Mouse (Mus musculus): ENCODE results near the gene Prkag3. TPM values are rescaled to one million over a fixed set of nuclear protein-coding genes. Genes with fewer than 3 reads are reported as not detected.

Gene Prkag3
- polyA plus RNA-seq, 1 experiment from 2014 or later, result 0.04 TPM

DNA sequence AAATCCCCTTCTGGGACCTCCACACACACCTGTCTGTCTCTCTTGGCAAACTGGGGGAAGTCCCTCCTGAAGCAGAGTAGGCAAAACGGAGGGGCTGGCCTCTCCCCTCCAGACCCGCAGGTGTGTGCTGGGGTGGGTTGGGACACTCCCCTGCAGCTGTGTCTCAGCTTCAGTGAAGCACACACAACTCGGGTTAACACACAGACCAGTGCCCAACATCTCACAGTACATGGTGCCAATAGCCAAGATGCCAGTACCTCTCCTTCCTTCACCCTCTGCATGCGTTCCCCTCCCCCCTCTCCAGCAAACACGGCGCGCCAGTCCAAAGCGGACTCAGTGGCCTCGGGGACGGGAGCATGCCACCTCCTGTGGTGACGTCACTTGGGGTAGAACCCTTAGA lies 42.2 kb upstream of the Prkag3 start, which contains the start of gene Wnt10a:
Gene Wnt10a, plus strand, starts transcription at position 268 of the 400 bp plus-strand sequence.
- peaks cover 9% of the 10 kb centered on the region; the same call in 1 of the 2 replicates for H3K4me1 ChIP-seq (ENCODE audit: insufficient read depth)
- H3K9ac ChIP-seq (replicated peaks), result no peak within 1 kb of the TSS
- peaks cover 82% of the 10 kb centered on the region for H3K27me3 ChIP-seq (ENCODE audit: insufficient read depth, low read length)
- TF ChIP-seq CTCF (IDR thresholded peaks at IDR 0.05; ENCODE audit: low read depth) (no peak), EP300 (IDR thresholded peaks at IDR 0.05; ENCODE audit: low read depth) (no peak)
- no peak for DNase-seq
- H3K4me3 ChIP-seq (ENCODE audit: low read depth, low read length), result peak within 1 kb of the TSS; percentile 15; the same call in 1 of the 2 replicates
- no peaks in the 10 kb centered on the region for H3K9me3 ChIP-seq (ENCODE audit: low read length)
- no peak within 1 kb of the TSS for H3K27ac ChIP-seq (ENCODE audit: low read depth)
- 3% methylated on average over 11 of the region's 11 CpGs for WGBS (ENCODE audit: insufficient replicate concordance)
- H3K36me3 ChIP-seq (replicated peaks; ENCODE audit: insufficient read depth, low read length), result no peaks in the 10 kb centered on the region
- peak within 1 kb of the TSS; percentile 38 for H3K4me2 ChIP-seq (ENCODE audit: low read depth, low read length)
- ATAC-seq, result no peak

DNA sequence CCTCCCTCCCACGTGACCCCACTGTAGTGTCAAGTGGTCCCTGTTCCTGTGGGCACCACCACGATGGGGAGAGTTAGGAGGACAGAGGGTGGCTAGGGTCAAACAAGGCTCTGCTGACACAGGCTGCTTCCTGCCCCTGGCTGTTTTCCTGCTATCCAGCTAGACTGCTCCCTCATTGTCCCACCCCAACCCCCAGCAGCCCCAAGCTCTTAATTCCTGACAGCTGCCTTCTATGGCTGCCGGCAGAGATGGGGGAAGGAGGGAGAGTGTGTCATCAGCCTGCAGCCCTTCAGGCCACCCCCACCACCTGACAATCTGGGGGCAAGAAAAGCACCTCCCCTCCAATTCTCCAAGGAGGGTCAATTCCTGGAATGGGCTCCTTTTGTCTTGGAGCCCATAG lies 41.1 kb upstream of the Prkag3 start:
- Histone ChIP-seq H3K27ac (ENCODE audit: low read depth) (no peak overlapping the region), H3K4me2 (ENCODE audit: low read depth, low read length) (no peak overlapping the region), H3K4me1 (ENCODE audit: insufficient read depth) (peaks cover 9% of the 10 kb centered on the region; the same call in 1 of the 2 replicates), H3K27me3 (ENCODE audit: insufficient read depth, low read length) (peaks cover 80% of the 10 kb centered on the region), H3K9ac (replicated peaks) (no peak overlapping the region), H3K36me3 (replicated peaks; ENCODE audit: insufficient read depth, low read length) (no peaks in the 10 kb centered on the region), H3K4me3 (ENCODE audit: low read depth, low read length) (no peak overlapping the region), H3K9me3 (ENCODE audit: low read length) (no peaks in the 10 kb centered on the region)
- DNase-seq (no peak), ATAC-seq (no peak)
- WGBS (ENCODE audit: insufficient replicate concordance), result 7% methylated on average over 3 of the region's 3 CpGs
- no peak for TF ChIP-seq EP300 (IDR thresholded peaks at IDR 0.05; ENCODE audit: low read depth)

DNA sequence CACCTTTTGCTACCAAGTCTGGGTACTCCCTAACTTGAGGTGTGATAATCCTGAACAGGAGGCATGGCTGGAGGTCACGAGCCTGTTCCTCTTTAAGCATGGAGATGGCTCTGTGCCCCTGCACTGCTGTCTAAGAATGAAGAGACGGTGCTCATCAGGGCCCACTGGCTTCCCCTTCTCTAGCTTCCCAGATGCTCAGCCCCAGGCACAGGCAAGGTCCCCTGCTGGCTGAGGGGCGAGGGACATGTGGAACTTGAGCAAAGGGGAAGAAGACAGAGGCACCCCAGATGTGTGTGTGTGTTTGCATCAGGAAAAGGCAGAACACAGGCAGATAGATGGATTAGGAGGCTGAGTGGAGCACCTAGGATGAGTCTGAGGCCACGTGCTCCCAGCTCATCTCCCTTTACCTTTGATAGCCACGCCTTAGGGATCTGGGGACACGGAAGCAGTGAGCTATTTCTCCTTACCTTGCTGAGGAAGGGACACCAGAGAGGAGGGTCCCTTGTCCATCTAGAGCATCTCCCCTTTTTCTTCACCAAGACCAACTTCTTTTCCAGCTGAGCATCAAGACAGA lies 39.7 kb upstream of the Prkag3 start:
- Histone ChIP-seq H3K4me1 (ENCODE audit: insufficient read depth) (peaks cover 11% of the 10 kb centered on the region), H3K4me2 (ENCODE audit: low read depth, low read length) (no peak overlapping the region), H3K9me3 (ENCODE audit: low read length) (no peaks in the 10 kb centered on the region), H3K27ac (ENCODE audit: low read depth) (no peak overlapping the region), H3K27me3 (ENCODE audit: insufficient read depth, low read length) (peaks cover 80% of the 10 kb centered on the region), H3K9ac (replicated peaks) (no peak overlapping the region), H3K4me3 (ENCODE audit: low read depth, low read length) (no peak overlapping the region), H3K36me3 (replicated peaks; ENCODE audit: insufficient read depth, low read length) (no peaks in the 10 kb centered on the region)
- no peak for TF ChIP-seq EP300 (IDR thresholded peaks at IDR 0.05; ENCODE audit: low read depth)
- TF ChIP-seq CTCF (IDR thresholded peaks at IDR 0.05; ENCODE audit: low read depth), result no peak
- DNase-seq (no peak), ATAC-seq (no peak)
- 18% methylated on average over 6 of the region's 6 CpGs for WGBS (ENCODE audit: insufficient replicate concordance)

DNA sequence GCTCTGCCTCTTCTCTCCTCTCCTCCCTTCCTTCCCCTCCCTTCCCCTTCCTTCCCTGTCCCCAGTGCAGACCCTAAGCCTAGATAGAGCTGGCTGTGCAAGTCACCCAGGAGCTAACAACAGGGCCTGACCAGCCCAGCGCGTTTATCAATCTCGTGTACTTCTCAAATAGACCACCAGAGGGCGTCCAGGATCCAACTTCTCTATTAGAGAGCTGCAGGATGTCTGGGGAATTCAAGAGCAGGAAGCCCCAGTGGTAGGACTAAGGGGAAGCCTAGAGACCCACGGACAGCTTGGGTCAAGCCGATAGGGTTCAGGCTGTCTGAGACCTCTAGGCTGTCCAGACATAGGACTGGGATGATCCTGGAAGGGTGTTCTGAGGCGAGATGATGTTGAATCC lies 38.8 kb upstream of the Prkag3 start:
- H3K4me2 ChIP-seq (ENCODE audit: low read depth, low read length), result no peak overlapping the region
- peaks cover 11% of the 10 kb centered on the region for H3K4me1 ChIP-seq (ENCODE audit: insufficient read depth)
- TF ChIP-seq CTCF (IDR thresholded peaks at IDR 0.05; ENCODE audit: low read depth), result peak; percentile 81
- TF ChIP-seq EP300 (IDR thresholded peaks at IDR 0.05; ENCODE audit: low read depth), result no peak
- no peaks in the 10 kb centered on the region for H3K36me3 ChIP-seq (replicated peaks; ENCODE audit: insufficient read depth, low read length)
- DNase-seq, result peak; percentile 74
- no peak overlapping the region for H3K27ac ChIP-seq (ENCODE audit: low read depth)
- ATAC-seq, result peak; percentile 49
- H3K9ac ChIP-seq (replicated peaks), result no peak overlapping the region
- peaks cover 80% of the 10 kb centered on the region for H3K27me3 ChIP-seq (ENCODE audit: insufficient read depth, low read length)
- no peak overlapping the region for H3K4me3 ChIP-seq (ENCODE audit: low read depth, low read length)
- H3K9me3 ChIP-seq (ENCODE audit: low read length), result no peaks in the 10 kb centered on the region
- 4% methylated on average over 7 of the region's 7 CpGs for WGBS (ENCODE audit: insufficient replicate concordance)

DNA sequence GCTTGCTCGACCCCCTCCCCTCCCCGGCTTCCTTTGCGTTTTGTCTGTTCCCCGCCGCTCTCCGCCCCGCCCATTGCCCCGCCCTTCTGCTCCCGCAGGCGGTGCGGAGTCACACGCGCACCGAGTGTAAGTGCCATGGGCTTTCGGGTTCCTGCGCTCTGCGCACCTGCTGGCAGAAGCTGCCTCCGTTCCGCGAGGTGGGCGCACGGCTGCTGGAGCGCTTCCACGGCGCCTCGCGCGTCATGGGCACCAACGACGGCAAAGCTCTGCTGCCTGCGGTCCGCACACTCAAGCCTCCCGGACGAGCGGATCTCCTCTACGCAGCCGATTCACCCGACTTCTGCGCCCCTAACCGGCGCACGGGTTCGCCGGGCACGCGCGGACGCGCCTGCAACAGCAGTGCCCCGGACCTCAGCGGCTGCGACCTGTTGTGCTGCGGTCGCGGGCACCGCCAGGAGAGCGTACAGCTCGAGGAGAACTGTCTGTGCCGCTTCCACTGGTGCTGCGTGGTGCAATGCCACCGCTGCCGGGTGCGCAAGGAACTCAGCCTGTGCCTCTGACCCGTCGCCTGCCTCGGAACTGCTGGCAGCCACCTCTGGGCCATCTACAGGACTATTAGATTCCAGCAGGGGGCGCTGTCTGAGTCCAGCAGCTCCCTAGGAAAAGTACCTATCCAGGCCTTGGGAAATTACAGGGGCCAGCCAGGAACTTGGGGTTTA lies 35.2 kb upstream of the Prkag3 start:
- Histone ChIP-seq H3K36me3 (replicated peaks; ENCODE audit: insufficient read depth, low read length) (no peaks in the 10 kb centered on the region), H3K4me2 (ENCODE audit: low read depth, low read length) (peak overlapping the region; percentile 65), H3K4me1 (ENCODE audit: insufficient read depth) (peaks cover 10% of the 10 kb centered on the region), H3K9ac (replicated peaks) (no peak overlapping the region), H3K4me3 (ENCODE audit: low read depth, low read length) (peak overlapping the region; percentile 38), H3K27me3 (ENCODE audit: insufficient read depth, low read length) (peaks cover 74% of the 10 kb centered on the region), H3K9me3 (ENCODE audit: low read length) (no peaks in the 10 kb centered on the region), H3K27ac (ENCODE audit: low read depth) (no peak overlapping the region)
- ATAC-seq (0 out of 2 replicates have a peak, but pooled peaks have one; percentile 40), DNase-seq (no peak)
- TF ChIP-seq CTCF (IDR thresholded peaks at IDR 0.05; ENCODE audit: low read depth), result peak; percentile 59
- no peak for TF ChIP-seq EP300 (IDR thresholded peaks at IDR 0.05; ENCODE audit: low read depth)
- WGBS (ENCODE audit: insufficient replicate concordance), result under 1% methylated on average over 66 of the region's 67 CpGs

GRCm38 (mm10) chr1:74783554-74783953 lies 34.5 kb upstream of the Prkag3 start:
- Histone ChIP-seq H3K4me1 (ENCODE audit: insufficient read depth) (peaks cover 10% of the 10 kb centered on the region), H3K4me3 (ENCODE audit: low read depth, low read length) (peak overlapping the region; percentile 38), H3K27ac (ENCODE audit: low read depth) (no peak overlapping the region), H3K9me3 (ENCODE audit: low read length) (no peaks in the 10 kb centered on the region), H3K27me3 (ENCODE audit: insufficient read depth, low read length) (peaks cover 67% of the 10 kb centered on the region), H3K4me2 (ENCODE audit: low read depth, low read length) (peak overlapping the region; percentile 65), H3K9ac (replicated peaks) (no peak overlapping the region), H3K36me3 (replicated peaks; ENCODE audit: insufficient read depth, low read length) (no peaks in the 10 kb centered on the region)
- 14% methylated on average over 13 of the region's 13 CpGs for WGBS (ENCODE audit: insufficient replicate concordance)
- ATAC-seq, result no peak
- DNase-seq, result no peak
- TF ChIP-seq CTCF (IDR thresholded peaks at IDR 0.05; ENCODE audit: low read depth), result no peak
- TF ChIP-seq EP300 (IDR thresholded peaks at IDR 0.05; ENCODE audit: low read depth), result no peak

All from liver, postnatal 0 days (tissue).